Mouse (Mus musculus): ENCODE measurements at regions not wholly inside any gene's neighbourhood (a gene's known extent, or its start where the extent isn't known, plus 50 kb on each side); places are given as distances from the start of the nearest gene placed in this dataset.
A peak's percentile ranks its signal among the peaks of the same experiment; 100 is the strongest.

DNA sequence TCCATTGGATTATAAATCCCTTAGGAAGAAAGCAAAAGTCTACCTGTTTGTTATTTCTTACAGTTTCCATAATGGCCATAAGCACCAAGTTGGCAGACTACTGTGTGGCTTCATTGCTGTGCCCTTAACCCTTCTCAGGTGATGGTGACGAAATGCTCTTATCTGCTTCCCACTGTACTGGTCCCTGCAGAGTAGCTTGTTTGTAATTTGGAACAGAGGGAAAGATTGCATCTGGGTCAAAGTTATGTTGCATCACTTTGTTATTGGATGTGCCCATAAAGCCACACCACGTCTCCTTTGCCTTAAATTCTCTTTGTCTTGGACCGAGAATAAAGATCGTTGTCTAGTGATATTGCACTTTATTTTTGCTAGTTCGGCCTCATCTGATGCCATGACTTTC, 615.9 kb downstream of the Nfib start:
- DNase-seq (ENCODE audit: low spot score): no peak

DNA sequence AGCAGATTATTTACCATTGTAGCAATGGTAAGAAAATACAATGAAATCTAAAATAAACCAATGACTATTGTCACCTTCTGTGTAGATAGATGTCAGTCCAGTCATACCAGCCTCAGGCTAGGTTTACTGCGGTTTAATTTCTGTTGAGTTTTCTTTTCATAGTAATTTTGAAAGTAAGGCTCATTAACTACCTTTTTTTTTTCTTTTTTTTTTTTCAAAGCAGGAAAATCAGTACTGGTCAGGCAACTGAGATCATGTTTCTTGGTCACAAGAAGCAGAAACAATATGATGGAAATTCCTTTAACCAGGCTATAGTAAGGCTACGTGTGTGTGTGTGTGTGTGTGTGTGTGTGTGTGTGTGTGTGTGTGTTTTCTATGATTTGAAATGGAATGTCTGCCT, 622.0 kb downstream of the Nfib start:
- no peak for DNase-seq (ENCODE audit: low spot score)

DNA sequence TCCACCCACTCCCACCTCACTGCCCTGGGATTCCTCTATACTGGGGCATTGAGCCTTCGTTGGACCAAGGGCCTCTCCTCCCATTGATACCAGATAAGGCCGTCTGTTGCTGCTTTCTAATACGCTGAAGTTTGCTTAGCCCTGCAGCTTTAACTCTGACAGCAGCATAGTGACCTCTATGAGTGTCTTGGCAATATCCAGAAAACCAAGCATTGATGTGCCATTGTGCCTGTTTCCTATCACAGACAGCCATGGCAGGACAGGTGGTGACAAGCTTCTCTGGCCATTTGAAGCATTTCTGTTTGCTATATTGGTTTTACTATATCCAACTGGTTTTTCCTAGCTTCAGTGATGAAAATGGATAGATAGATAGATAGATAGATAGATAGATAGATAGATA, 625.4 kb upstream of the Mpdz start:
- no peak for DNase-seq (ENCODE audit: low spot score)

DNA sequence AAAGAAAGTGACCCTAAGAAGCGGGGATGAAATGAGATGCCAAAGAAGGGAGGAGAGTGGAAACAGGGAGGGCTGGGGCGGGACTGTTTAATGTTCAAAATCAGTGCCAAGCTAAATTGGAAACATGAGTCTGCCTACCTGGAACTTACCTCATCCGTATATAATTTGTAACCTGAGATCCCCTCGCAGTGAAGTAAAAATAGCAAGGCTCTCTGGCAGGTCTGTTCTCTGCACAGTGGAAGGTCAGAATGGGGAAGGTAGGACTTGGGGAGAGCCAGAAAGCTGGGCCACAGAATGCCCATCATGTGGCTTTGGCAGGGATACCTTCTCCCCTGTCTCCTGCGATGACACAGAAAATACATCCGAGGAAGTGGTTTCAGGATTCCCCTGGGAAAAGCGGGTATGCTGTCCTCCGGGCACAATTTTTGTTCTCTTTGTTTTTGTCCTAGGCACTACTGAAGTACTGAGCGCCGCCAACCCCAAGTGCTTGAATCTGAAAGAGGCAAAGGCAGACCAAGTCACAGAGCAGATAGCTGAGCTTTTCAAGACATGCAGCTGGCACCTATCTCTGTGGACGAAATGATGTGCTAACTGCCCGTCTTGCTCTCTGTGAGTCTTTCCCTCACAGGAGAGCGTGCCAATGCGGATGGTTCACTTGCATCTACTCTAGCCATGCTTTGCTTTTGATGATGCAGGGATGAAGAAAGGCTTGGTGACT, 623.2 kb upstream of the Mpdz start:
- DNase-seq (ENCODE audit: low spot score): no peak

DNA sequence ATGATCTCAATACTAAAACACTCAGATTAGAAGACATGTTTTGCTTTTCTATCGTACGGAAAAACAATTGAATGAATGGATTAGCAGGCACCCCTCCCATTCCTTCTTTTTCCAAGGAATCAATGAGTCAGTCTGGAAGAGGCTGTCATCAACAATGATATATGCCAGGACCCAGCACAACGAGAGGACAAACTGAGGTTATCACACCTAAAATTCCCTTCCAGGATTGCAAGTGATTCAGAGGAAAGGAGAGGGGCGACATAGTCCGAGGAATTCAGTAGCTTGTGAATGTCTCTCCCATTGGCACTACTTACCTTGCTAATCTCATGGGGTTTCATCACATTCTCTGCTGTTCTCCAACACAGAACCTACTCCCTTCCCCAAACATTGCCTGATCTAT, 620.1 kb upstream of the Mpdz start:
- DNase-seq (ENCODE audit: low spot score): no peak

DNA sequence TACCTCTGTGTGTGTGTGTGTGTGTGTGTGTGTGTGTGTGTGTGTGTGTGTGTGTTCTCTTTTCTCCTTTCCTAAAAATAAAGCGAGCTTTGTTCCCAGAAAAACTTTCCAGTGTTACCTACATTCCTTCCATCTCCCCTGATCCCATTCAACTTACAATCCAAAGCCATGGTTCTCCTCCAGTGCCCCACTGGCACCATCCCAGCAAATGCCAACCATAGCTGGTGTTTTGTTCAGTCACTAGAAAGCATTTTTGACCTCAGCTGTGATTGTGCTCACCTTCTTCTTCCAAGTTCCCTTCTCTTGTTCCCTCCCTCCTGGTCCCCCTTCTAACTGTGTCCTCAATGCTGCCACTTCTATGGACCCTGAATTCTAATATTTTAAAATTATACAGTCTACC, 614.1 kb upstream of the Mpdz start:
- no peak for DNase-seq (ENCODE audit: low spot score)

GRCm38 (mm10) chr4:82048171-82048570, 605.6 kb upstream of the Mpdz start:
- DNase-seq (ENCODE audit: low spot score): no peak

GRCm38 (mm10) chr4:82037473-82037872, 594.9 kb upstream of the Mpdz start:
- no peak for DNase-seq (ENCODE audit: low spot score)

GRCm38 (mm10) chr4:82035074-82035703, 592.6 kb upstream of the Mpdz start:
- DNase-seq (ENCODE audit: low spot score): no peak

DNA sequence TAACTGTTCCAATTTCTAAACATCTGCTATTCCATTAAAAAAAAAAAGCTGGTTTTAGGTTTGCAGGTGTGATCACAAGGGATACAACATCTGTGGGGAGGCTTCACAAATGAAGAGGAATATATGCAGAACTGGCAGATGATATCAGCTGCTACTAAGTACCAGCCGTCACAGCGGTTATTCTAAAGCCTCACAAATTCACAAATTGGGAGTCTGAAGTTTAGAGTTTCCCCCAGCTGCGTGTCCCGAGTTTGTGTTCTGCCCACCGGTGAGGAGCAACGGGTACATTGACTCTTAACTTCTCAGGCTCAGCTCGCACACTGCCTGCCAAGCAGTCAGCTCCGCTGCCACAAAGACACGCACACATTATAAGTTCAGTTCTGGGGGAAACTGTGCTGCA, 586.6 kb upstream of the Mpdz start:
- no peak for DNase-seq (ENCODE audit: low spot score)

GRCm38 (mm10) chr4:82027447-82027881, 584.8 kb upstream of the Mpdz start:
- no peak for DNase-seq (ENCODE audit: low spot score)

DNA sequence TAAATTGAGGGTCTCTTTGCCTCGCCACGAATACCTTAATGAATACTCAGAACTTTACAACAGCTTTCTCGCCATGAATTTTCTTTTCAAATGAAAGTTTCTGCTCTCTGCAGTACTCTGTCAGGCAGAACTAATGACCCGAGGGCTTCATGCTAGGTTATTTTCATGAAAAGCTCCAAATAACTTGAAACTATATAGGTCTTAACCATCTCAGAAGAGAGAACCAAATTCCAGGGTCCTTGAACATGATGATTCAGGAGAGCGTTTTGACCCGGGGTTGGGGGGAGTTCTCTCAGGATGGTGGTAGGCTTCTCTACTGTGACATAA, 558.8 kb upstream of the Mpdz start:
- DNase-seq (ENCODE audit: low spot score): no peak

GRCm38 (mm10) chr4:82000590-82001405, 558.2 kb upstream of the Mpdz start:
- DNase-seq (ENCODE audit: low spot score): no peak

GRCm38 (mm10) chr4:81999654-82000314, 557.2 kb upstream of the Mpdz start:
- DNase-seq (ENCODE audit: low spot score): peak; percentile 14

GRCm38 (mm10) chr4:81999093-81999492, 556.5 kb upstream of the Mpdz start:
- DNase-seq (ENCODE audit: low spot score): no peak

DNA sequence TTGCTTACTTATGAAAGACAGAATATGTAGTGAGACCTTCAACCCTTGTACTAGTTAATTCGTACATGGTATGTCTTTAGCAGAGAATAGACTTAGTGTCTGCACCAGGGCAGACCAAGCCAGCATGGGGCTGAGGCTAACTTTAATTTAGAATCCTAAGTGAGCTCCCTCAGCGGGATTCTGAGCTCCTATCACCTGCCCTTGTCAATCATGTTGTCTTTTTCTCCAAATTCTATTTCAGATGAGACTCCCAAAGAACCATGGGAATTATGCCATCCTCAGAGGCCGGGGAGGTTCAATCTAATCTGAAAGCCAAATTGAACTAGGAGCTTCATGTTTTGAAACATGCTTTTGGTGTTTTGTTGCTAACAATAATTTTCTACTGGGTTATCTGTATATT, 553.8 kb upstream of the Mpdz start:
- DNase-seq (ENCODE audit: low spot score): no peak

- DNase-seq (ENCODE audit: low spot score): no peak
These were observed 552.6 kb upstream of the Mpdz start for GRCm38 (mm10) chr4:81995243-81995642.

- DNase-seq (ENCODE audit: low spot score): no peak
These were observed 546.2 kb upstream of the Mpdz start for GRCm38 (mm10) chr4:81988796-81989195.

- DNase-seq (ENCODE audit: low spot score): no peak
These were observed 544.0 kb upstream of the Mpdz start for GRCm38 (mm10) chr4:81986616-81987015.

- DNase-seq (ENCODE audit: low spot score): no peak
These were observed 539.2 kb upstream of the Mpdz start for GRCm38 (mm10) chr4:81981811-81982210.

- DNase-seq (ENCODE audit: low spot score): no peak
These were observed 527.9 kb upstream of the Mpdz start for GRCm38 (mm10) chr4:81970472-81970871.

DNA sequence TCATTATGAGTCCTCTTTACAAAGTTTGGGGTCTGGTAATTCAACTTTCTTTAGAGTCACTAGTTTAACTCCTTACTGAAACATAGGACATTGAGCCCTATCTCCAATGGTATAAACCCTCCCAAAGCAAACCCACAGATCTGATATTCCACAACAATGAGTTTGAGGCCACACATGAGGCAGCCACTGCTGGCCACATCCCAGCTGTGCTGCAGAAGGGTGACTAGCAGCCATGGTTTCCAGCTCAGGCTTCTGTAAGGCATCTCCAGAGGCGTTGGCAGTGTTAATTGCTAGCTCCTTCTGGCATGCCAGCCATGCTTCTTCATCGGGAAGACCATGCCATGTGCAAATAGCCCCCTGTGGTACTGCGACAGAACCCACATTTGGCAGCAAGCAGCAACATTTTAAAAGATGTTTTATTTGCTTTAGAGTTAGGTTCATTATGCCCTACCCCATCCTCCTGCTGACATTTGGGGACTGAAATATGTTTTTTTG, 527.1 kb upstream of the Mpdz start:
- no peak for DNase-seq (ENCODE audit: low spot score)
